Mouse (Mus musculus) midbrain, embryonic 15.5 days (tissue): ENCODE results near the gene Rec114. TPM values are rescaled to one million over a fixed set of nuclear protein-coding genes. Genes with fewer than 3 reads are reported as not detected.

Experiments used
- ATAC-seq: fragments of 200-750 bp; cut with Nextera tagmentation; replicated peaks from 2 replicates; pipeline ENCODE4 v1.8.0; 2017; ENCODE audit warnings: moderate TSS enrichment
- H3K27ac ChIP-seq: fragments of 300-500 bp; sonication (generic); 2 replicates; pipeline ENCODE4 v1.5.1; 2015; ENCODE audit warnings: mild to moderate bottlenecking, inconsistent platforms
- H3K27me3 ChIP-seq: fragments of 300-500 bp; sonication (generic); replicated peaks from 2 replicates; pipeline ENCODE4 v1.6.1; 2015; ENCODE audit warnings: inconsistent platforms
- H3K36me3 ChIP-seq: fragments of 300-500 bp; sonication (generic); replicated peaks from 2 replicates; pipeline ENCODE4 v1.6.1; 2015; ENCODE audit warnings: inconsistent platforms
- H3K4me1 ChIP-seq: fragments of 300-500 bp; sonication (generic); 2 replicates; pipeline ENCODE4 v1.6.1; 2015; ENCODE audit warnings: inconsistent platforms
- H3K4me2 ChIP-seq: fragments of 300-500 bp; sonication (generic); 2 replicates; pipeline ENCODE4 v1.6.1; 2015; ENCODE audit warnings: inconsistent platforms, mild to moderate bottlenecking, moderate library complexity
- H3K4me3 ChIP-seq: fragments of 300-500 bp; sonication (generic); 2 replicates; pipeline ENCODE4 v1.5.1; 2015; ENCODE audit warnings: mild to moderate bottlenecking, inconsistent platforms
- H3K9ac ChIP-seq: fragments of 300-500 bp; sonication (generic); 2 replicates; pipeline ENCODE4 v1.6.1; 2015; ENCODE audit warnings: mild to moderate bottlenecking, inconsistent platforms
- H3K9me3 ChIP-seq: fragments of 300-500 bp; sonication (generic); 2 replicates; pipeline ENCODE4 v1.6.1; 2016; ENCODE audit warnings: inconsistent platforms
- WGBS: fragments of 180-500 bp; shearing (Covaris S2); methylation state at CpG from one replicate; pipeline ENCODE4 v1.1.7; 2015; ENCODE audit warnings: mixed read lengths; 5-methylcytosine and 5-hydroxymethylcytosine counted together
- polyA plus RNA-seq: library from polyadenylated mRNA; unstranded; fragments of >200 nt; fragmentation: Nextera tagmentation; extraction: Ambion mirVana; gene quantifications from 2 replicates; pipeline ENCODE4 v1.2.1, GENCODE M21; 2015

Gene Rec114
- polyA plus RNA-seq, 1 experiment from 2014 or later, result 1.4 TPM

- Histone ChIP-seq H3K9me3 (no peaks in the 10 kb centered on the region), H3K27ac (no peak overlapping the region), H3K4me3 (no peak overlapping the region), H3K4me1 (peaks cover 4% of the 10 kb centered on the region; the same call in 1 of the 2 replicates), H3K27me3 (no peaks in the 10 kb centered on the region), H3K36me3 (no peaks in the 10 kb centered on the region), H3K4me2 (no peak overlapping the region), H3K9ac (no peak overlapping the region)
- 67% methylated on average over 4 of the region's 4 CpGs for WGBS
- ATAC-seq, result no peak
Measured at GRCm38 (mm10) chr9:58672474-58672873, 71.3 kb downstream of the Rec114 start.

GRCm38 (mm10) chr9:58669819-58670218, 73.9 kb downstream of the Rec114 start:
- 93% methylated on average over 6 of the region's 6 CpGs for WGBS
- Histone ChIP-seq H3K4me3 (no peak overlapping the region), H3K4me1 (peaks cover 4% of the 10 kb centered on the region; the same call in 1 of the 2 replicates), H3K4me2 (no peak overlapping the region), H3K36me3 (no peaks in the 10 kb centered on the region), H3K9ac (no peak overlapping the region), H3K9me3 (no peaks in the 10 kb centered on the region), H3K27me3 (no peaks in the 10 kb centered on the region), H3K27ac (no peak overlapping the region)
- no peak for ATAC-seq

- H3K27me3 ChIP-seq, result no peaks in the 10 kb centered on the region
- WGBS, result 68% methylated on average over 3 of the region's 3 CpGs
- H3K4me3 ChIP-seq, result no peak overlapping the region
Measured at GRCm38 (mm10) chr9:58669071-58669470, 74.7 kb downstream of the Rec114 start.

GRCm38 (mm10) chr9:58668171-58668570, 75.6 kb downstream of the Rec114 start:
- H3K4me2 ChIP-seq, result no peak overlapping the region
- no peak overlapping the region for H3K4me3 ChIP-seq
- 96% methylated on average over 3 of the region's 3 CpGs for WGBS
- H3K27me3 ChIP-seq, result no peaks in the 10 kb centered on the region
- no peak for ATAC-seq
- H3K9me3 ChIP-seq, result no peaks in the 10 kb centered on the region
- H3K36me3 ChIP-seq, result no peaks in the 10 kb centered on the region
- H3K4me1 ChIP-seq, result no peaks in the 10 kb centered on the region
- no peak overlapping the region for H3K27ac ChIP-seq
- H3K9ac ChIP-seq, result no peak overlapping the region

More at GRCm38 (mm10) chr9:58669071-58669470, 74.7 kb downstream of the Rec114 start:
- Histone ChIP-seq H3K9ac (no peak overlapping the region), H3K4me1 (no peaks in the 10 kb centered on the region), H3K4me2 (no peak overlapping the region), H3K27ac (no peak overlapping the region), H3K9me3 (no peaks in the 10 kb centered on the region), H3K36me3 (no peaks in the 10 kb centered on the region)
- ATAC-seq, result no peak

- Histone ChIP-seq H3K36me3 (0 out of 2 replicates have a peak, but pooled peaks cover 2% of the 10 kb centered on the region), H3K4me1 (no peaks in the 10 kb centered on the region), H3K9ac (no peak overlapping the region), H3K9me3 (no peaks in the 10 kb centered on the region), H3K4me3 (no peak overlapping the region), H3K4me2 (no peak overlapping the region), H3K27me3 (no peaks in the 10 kb centered on the region), H3K27ac (no peak overlapping the region)
- no peak for ATAC-seq
- WGBS, result 78% methylated on average over 9 of the region's 9 CpGs
Measured at GRCm38 (mm10) chr9:58667244-58667643, 76.5 kb downstream of the Rec114 start.

- H3K4me1 ChIP-seq, result no peaks in the 10 kb centered on the region
- H3K9ac ChIP-seq, result no peak overlapping the region
- H3K36me3 ChIP-seq, result 0 out of 2 replicates have a peak, but pooled peaks cover 4% of the 10 kb centered on the region
- no peaks in the 10 kb centered on the region for H3K27me3 ChIP-seq
- H3K27ac ChIP-seq, result no peak overlapping the region
- no peak overlapping the region for H3K4me2 ChIP-seq
- no peaks in the 10 kb centered on the region for H3K9me3 ChIP-seq
- ATAC-seq, result no peak
- WGBS, result 42% methylated on average over 9 of the region's 9 CpGs
- no peak overlapping the region for H3K4me3 ChIP-seq
Measured at GRCm38 (mm10) chr9:58666191-58666590, 77.6 kb downstream of the Rec114 start.

GRCm38 (mm10) chr9:58665492-58665891, 78.3 kb downstream of the Rec114 start:
- Histone ChIP-seq H3K4me2 (no peak overlapping the region), H3K9ac (no peak overlapping the region), H3K4me3 (no peak overlapping the region), H3K4me1 (no peaks in the 10 kb centered on the region), H3K27ac (no peak overlapping the region), H3K36me3 (0 out of 2 replicates have a peak, but pooled peaks cover 4% of the 10 kb centered on the region), H3K9me3 (no peaks in the 10 kb centered on the region), H3K27me3 (no peaks in the 10 kb centered on the region)
- no peak for ATAC-seq
- WGBS, result 89% methylated on average over 9 of the region's 9 CpGs

GRCm38 (mm10) chr9:58662791-58663190, 81.0 kb downstream of the Rec114 start:
- Histone ChIP-seq H3K4me3 (no peak overlapping the region), H3K27me3 (no peaks in the 10 kb centered on the region), H3K27ac (no peak overlapping the region), H3K36me3 (0 out of 2 replicates have a peak, but pooled peaks cover 4% of the 10 kb centered on the region), H3K4me1 (no peaks in the 10 kb centered on the region), H3K9me3 (no peaks in the 10 kb centered on the region), H3K9ac (no peak overlapping the region), H3K4me2 (no peak overlapping the region)
- ATAC-seq, result no peak
- 88% methylated on average over 3 of the region's 3 CpGs for WGBS

GRCm38 (mm10) chr9:58662007-58662406, 81.8 kb downstream of the Rec114 start:
- ATAC-seq, result no peak

GRCm38 (mm10) chr9:58660673-58661072, 83.1 kb downstream of the Rec114 start:
- no peak for ATAC-seq
- 0 out of 2 replicates have a peak, but pooled peaks cover 4% of the 10 kb centered on the region for H3K36me3 ChIP-seq
- no peak overlapping the region for H3K4me2 ChIP-seq
- no peak overlapping the region for H3K9ac ChIP-seq
- no peak overlapping the region for H3K27ac ChIP-seq
- H3K4me3 ChIP-seq, result no peak overlapping the region
- H3K9me3 ChIP-seq, result no peaks in the 10 kb centered on the region
- WGBS, result 90% methylated on average over 3 of the region's 3 CpGs
- no peaks in the 10 kb centered on the region for H3K4me1 ChIP-seq
- H3K27me3 ChIP-seq, result no peaks in the 10 kb centered on the region

More at GRCm38 (mm10) chr9:58662007-58662406, 81.8 kb downstream of the Rec114 start:
- Histone ChIP-seq H3K4me3 (no peak overlapping the region), H3K36me3 (0 out of 2 replicates have a peak, but pooled peaks cover 4% of the 10 kb centered on the region), H3K4me1 (no peaks in the 10 kb centered on the region), H3K27ac (no peak overlapping the region), H3K9me3 (no peaks in the 10 kb centered on the region), H3K9ac (no peak overlapping the region), H3K27me3 (no peaks in the 10 kb centered on the region), H3K4me2 (no peak overlapping the region)
- 89% methylated on average over 4 of the region's 4 CpGs for WGBS

- Histone ChIP-seq H3K9me3 (no peaks in the 10 kb centered on the region), H3K4me1 (no peaks in the 10 kb centered on the region), H3K27ac (no peak overlapping the region), H3K27me3 (no peaks in the 10 kb centered on the region), H3K4me2 (no peak overlapping the region), H3K9ac (no peak overlapping the region), H3K36me3 (0 out of 2 replicates have a peak, but pooled peaks cover 4% of the 10 kb centered on the region), H3K4me3 (no peak overlapping the region)
- WGBS, result 82% methylated on average over 9 of the region's 9 CpGs
- ATAC-seq, result no peak
Measured at GRCm38 (mm10) chr9:58659989-58660388, 83.8 kb downstream of the Rec114 start.

- no peak overlapping the region for H3K4me3 ChIP-seq
- no peak overlapping the region for H3K4me2 ChIP-seq
- H3K9me3 ChIP-seq, result no peaks in the 10 kb centered on the region
- 0 out of 2 replicates have a peak, but pooled peaks cover 4% of the 10 kb centered on the region for H3K36me3 ChIP-seq
- no peak overlapping the region for H3K9ac ChIP-seq
- no peaks in the 10 kb centered on the region for H3K4me1 ChIP-seq
- 87% methylated on average over 3 of the region's 3 CpGs for WGBS
- H3K27ac ChIP-seq, result no peak overlapping the region
- no peaks in the 10 kb centered on the region for H3K27me3 ChIP-seq
- no peak for ATAC-seq
Measured at GRCm38 (mm10) chr9:58659331-58659730, 84.4 kb downstream of the Rec114 start.

- Histone ChIP-seq H3K9ac (no peak overlapping the region), H3K4me1 (no peaks in the 10 kb centered on the region), H3K9me3 (no peaks in the 10 kb centered on the region), H3K4me2 (no peak overlapping the region), H3K27ac (no peak overlapping the region), H3K36me3 (0 out of 2 replicates have a peak, but pooled peaks cover 4% of the 10 kb centered on the region), H3K27me3 (no peaks in the 10 kb centered on the region), H3K4me3 (no peak overlapping the region)
- no peak for ATAC-seq
- WGBS, result 89% methylated on average over 4 of the region's 4 CpGs
Measured at GRCm38 (mm10) chr9:58658596-58659309, 85.0 kb downstream of the Rec114 start.
